Mouse (Mus musculus) liver, embryonic 14.5 days (tissue): Measurements from ENCODE around the gene Arid1b. TPM values are rescaled to one million over a fixed set of nuclear protein-coding genes. Genes with fewer than 3 reads are reported as not detected.
A peak's percentile ranks its signal among the peaks of the same experiment; 100 is the strongest.

Source experiments
- ATAC-seq: fragments of 200-750 bp; cut with Nextera tagmentation; 2 replicates; pipeline ENCODE4 v1.8.0; 2017; ENCODE audit warnings: moderate number of reproducible peaks, mild to moderate bottlenecking, moderate library complexity; ENCODE audit not compliant: insufficient read depth
- DNase-seq, 3 experiments: peaks; one replicate each; pipeline ENCODE4 v3.0.0-alpha.2; 2012 to 2013; ENCODE audit warnings: low read depth in 3 of 3, low spot score in 3 of 3
- H3K27ac ChIP-seq: fragments of 300-500 bp; sonication (generic); 2 replicates; pipeline ENCODE4 v1.5.1; 2014; ENCODE audit warnings: moderate library complexity, mild to moderate bottlenecking, control low read depth, inconsistent platforms
- H3K27me3 ChIP-seq: fragments of 300-500 bp; sonication (generic); 2 replicates; pipeline ENCODE4 v1.6.1; 2014; ENCODE audit warnings: mild to moderate bottlenecking, low read length, moderate library complexity; ENCODE audit not compliant: control insufficient read depth, insufficient read depth
- H3K36me3 ChIP-seq: fragments of 300-500 bp; sonication (generic); replicated peaks from 2 replicates; pipeline ENCODE4 v1.6.1; 2014; ENCODE audit warnings: low read depth; ENCODE audit not compliant: control insufficient read depth, insufficient read depth
- H3K4me1 ChIP-seq, 2 experiments: fragments of 200-500 bp in 1 of 2; fragments of 300-500 bp in 1 of 2; sonication (generic) in 1 of 2; replicated peaks; 2 replicates each; pipeline ENCODE4 v1.6.1; 2012 to 2014; ENCODE audit warnings: antibody characterized with exemption in 1 of 2, inconsistent platforms in 1 of 2, low read length in 1 of 2; ENCODE audit not compliant: control insufficient read depth in 2 of 2, insufficient read depth in 2 of 2
- H3K4me2 ChIP-seq: fragments of 300-500 bp; sonication (generic); 2 replicates; pipeline ENCODE4 v1.6.1; 2014; ENCODE audit warnings: low read depth, mild to moderate bottlenecking, control low read depth, moderate library complexity
- H3K4me3 ChIP-seq, 2 experiments: fragments of 200-500 bp in 1 of 2; fragments of 300-500 bp in 1 of 2; sonication (generic) in 1 of 2; 2 replicates each; pipeline ENCODE4 v1.5.1; 2012 to 2014; ENCODE audit warnings: low read depth in 2 of 2, low read length in 2 of 2, mild to moderate bottlenecking in 2 of 2, control low read depth in 1 of 2, inconsistent platforms in 1 of 2, moderate library complexity in 1 of 2; ENCODE audit not compliant: insufficient read depth in 1 of 2
- H3K9ac ChIP-seq: fragments of 300-500 bp; sonication (generic); replicated peaks from 2 replicates; pipeline ENCODE4 v1.6.1; 2014; ENCODE audit warnings: mild to moderate bottlenecking, control low read depth, moderate library complexity
- H3K9me3 ChIP-seq: fragments of 300-500 bp; sonication (generic); 2 replicates; pipeline ENCODE4 v1.6.1; 2016; ENCODE audit warnings: low read length, mixed read lengths; ENCODE audit not compliant: control insufficient read depth
- CTCF ChIP-seq: IDR thresholded peaks from 2 replicates; pipeline ENCODE4 v1.5.1; 2016; ENCODE audit warnings: antibody characterized with exemption, low read depth, control low read depth
- EP300 ChIP-seq: IDR thresholded peaks from 2 replicates; pipeline ENCODE4 v1.6.1; 2016; ENCODE audit warnings: antibody characterized with exemption, low read depth
- WGBS: fragments of 180-500 bp; shearing (Covaris S2); extraction: QIAGEN DNeasy Blood & Tissue Kit; methylation state at CpG from one replicate; pipeline ENCODE4 v1.1.7; 2014; ENCODE audit not compliant: insufficient replicate concordance; 5-methylcytosine and 5-hydroxymethylcytosine counted together
- polyA plus RNA-seq, 2 experiments: library from polyadenylated mRNA; depleted of rRNA in 1 of 2; stranded (reverse) in 1 of 2; unstranded in 1 of 2; fragments of >200 nt; fragmentation: Nextera tagmentation in 1 of 2; extraction: Ambion mirVana in 1 of 2; gene quantifications; 2 replicates each; pipeline versions ENCODE4 v1.2.1 to v1.2.3; 2012 to 2014

Arid1b gene
- polyA plus RNA-seq, 2 experiments: 2.6 to 3.1 TPM

DNA sequence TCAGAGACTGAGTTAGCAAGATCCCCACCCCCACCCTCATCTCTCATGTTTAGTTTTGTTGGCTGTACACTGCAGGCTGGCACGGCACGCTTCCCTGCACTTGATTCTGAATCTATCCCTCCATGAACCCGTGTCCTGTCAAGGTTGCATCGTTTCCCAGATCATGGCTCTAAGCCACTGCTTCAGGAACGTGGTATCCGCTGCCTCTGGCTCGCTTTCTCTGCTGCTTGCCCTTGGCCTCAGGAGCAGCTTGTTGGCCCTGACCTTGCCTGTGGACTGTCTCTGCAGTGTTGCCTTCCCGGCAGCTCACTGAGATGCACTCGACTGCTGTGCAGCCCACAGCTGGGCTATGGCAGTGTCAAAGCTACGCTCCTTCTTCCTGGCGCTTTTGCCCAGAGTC is 252.6 kb downstream of the Arid1b start:
- Histone ChIP-seq H3K27ac (no peak overlapping the region), H3K4me1 (peaks cover 0 to 16% of the 10 kb centered on the region in 2 experiments; a peak in 2 of 4 replicates), H3K9ac (no peak overlapping the region), H3K27me3 (no peaks in the 10 kb centered on the region), H3K4me2 (no peak overlapping the region), H3K9me3 (no peaks in the 10 kb centered on the region), H3K36me3 (no peaks in the 10 kb centered on the region), H3K4me3 (no peak overlapping the region)
- TF ChIP-seq CTCF (no peak), EP300 (no peak)
- DNase-seq: no peak
- no peak for ATAC-seq
- 76% methylated on average over 11 of the region's 11 CpGs for WGBS

GRCm38 (mm10) chr17:5247247-5247646 is 253.1 kb downstream of the Arid1b start:
- no peak overlapping the region for H3K27ac ChIP-seq

GRCm38 (mm10) chr17:5247737-5248136 is 253.6 kb downstream of the Arid1b start:
- H3K27ac ChIP-seq: no peak overlapping the region
- H3K4me3 ChIP-seq: no peak overlapping the region
- H3K4me1 ChIP-seq: peaks cover 0 to 16% of the 10 kb centered on the region in 2 experiments; a peak in 2 of 4 replicates
- no peak overlapping the region for H3K9ac ChIP-seq
- TF ChIP-seq EP300 (no peak), CTCF (no peak)
- 73% methylated on average over 15 of the region's 15 CpGs for WGBS
- H3K4me2 ChIP-seq: no peak overlapping the region
- ATAC-seq: no peak
- no peaks in the 10 kb centered on the region for H3K36me3 ChIP-seq
- H3K27me3 ChIP-seq: no peaks in the 10 kb centered on the region
- DNase-seq: no peak
- H3K9me3 ChIP-seq: no peaks in the 10 kb centered on the region

More at GRCm38 (mm10) chr17:5247247-5247646, 253.1 kb downstream of the Arid1b start:
- 73% methylated on average over 7 of the region's 7 CpGs for WGBS
- Histone ChIP-seq H3K9me3 (no peaks in the 10 kb centered on the region), H3K4me1 (peaks cover 0 to 16% of the 10 kb centered on the region in 2 experiments; a peak in 2 of 4 replicates), H3K27me3 (no peaks in the 10 kb centered on the region), H3K36me3 (no peaks in the 10 kb centered on the region), H3K9ac (no peak overlapping the region), H3K4me3 (no peak overlapping the region), H3K4me2 (no peak overlapping the region)
- DNase-seq (no peak), ATAC-seq (no peak)
- TF ChIP-seq EP300 (no peak), CTCF (no peak)

GRCm38 (mm10) chr17:5248957-5249656 is 255.0 kb downstream of the Arid1b start:
- 16% methylated on average over 17 of the region's 17 CpGs for WGBS
- Histone ChIP-seq H3K9me3 (no peaks in the 10 kb centered on the region), H3K4me2 (no peak overlapping the region), H3K4me1 (peaks cover 0 to 16% of the 10 kb centered on the region in 2 experiments; a peak in 2 of 4 replicates), H3K9ac (no peak overlapping the region), H3K36me3 (no peaks in the 10 kb centered on the region), H3K4me3 (no peak overlapping the region), H3K27ac (no peak overlapping the region), H3K27me3 (no peaks in the 10 kb centered on the region)
- peak; percentile 59; the same call in 1 of the 2 replicates for ATAC-seq
- TF ChIP-seq CTCF (no peak), EP300 (no peak)
- no peak for DNase-seq

DNA sequence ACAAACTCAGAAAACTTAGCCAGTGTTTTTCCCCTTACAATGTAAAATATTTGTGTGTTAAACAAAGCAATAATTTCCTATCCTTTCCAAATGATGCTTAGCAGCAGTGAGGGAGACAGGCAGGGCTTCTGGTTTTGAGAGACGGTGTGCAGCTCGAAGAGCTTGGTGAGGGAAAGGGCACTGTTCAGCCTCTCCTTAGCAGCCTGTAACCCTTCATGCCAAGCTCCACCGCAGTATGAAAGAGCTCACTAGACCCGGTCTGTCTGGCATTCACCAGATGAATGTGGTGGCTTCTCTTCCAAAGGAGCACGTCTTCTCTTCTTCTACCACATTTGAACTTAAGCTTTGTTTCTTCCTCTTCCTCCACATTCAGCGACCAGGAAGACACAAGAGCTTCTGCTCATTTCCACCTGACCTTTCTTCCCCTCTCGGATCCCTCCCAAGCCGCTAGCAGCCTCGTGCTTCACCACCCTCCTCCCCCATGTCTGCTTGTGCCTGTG is 255.6 kb downstream of the Arid1b start:
- no peak overlapping the region for H3K27ac ChIP-seq
- H3K27me3 ChIP-seq: no peaks in the 10 kb centered on the region
- no peak overlapping the region for H3K4me3 ChIP-seq
- 33% methylated on average over 9 of the region's 9 CpGs for WGBS
- H3K4me1 ChIP-seq: peaks cover 0 to 16% of the 10 kb centered on the region in 2 experiments; a peak in 2 of 4 replicates
- H3K4me2 ChIP-seq: no peak overlapping the region
- TF ChIP-seq EP300 (no peak), CTCF (no peak)
- H3K36me3 ChIP-seq: no peaks in the 10 kb centered on the region
- DNase-seq (no peak), ATAC-seq (no peak)
- H3K9ac ChIP-seq: no peak overlapping the region
- H3K9me3 ChIP-seq: no peaks in the 10 kb centered on the region
